Mouse (Mus musculus) MEL (cell line): ENCODE data around the gene Gramd1a. TPM values are rescaled to one million over a fixed set of nuclear protein-coding genes. Genes with fewer than 3 reads are reported as not detected.

Experiments used
- DNase-seq: peaks from one replicate; pipeline ENCODE4 v3.0.0; 2011; ENCODE audit warnings: low read depth, low spot score
- H3K27ac ChIP-seq: 2 replicates; pipeline ENCODE4 v1.5.1; 2012; ENCODE audit warnings: low read depth, mild to moderate bottlenecking, control low read depth, low read length, moderate library complexity; ENCODE audit not compliant: control insufficient read depth
- H3K27me3 ChIP-seq, 2 experiments: fragments of 150-350 bp in 1 of 2; sonication (generic) in 1 of 2; 2 replicates each; pipeline ENCODE4 v1.6.1; 2012; ENCODE audit warnings: low read length in 2 of 2, mild to moderate bottlenecking in 2 of 2, improper control_type of control experiment in 1 of 2, moderate library complexity in 1 of 2; ENCODE audit not compliant: insufficient read depth in 2 of 2, control insufficient read depth in 1 of 2
- H3K36me3 ChIP-seq, 2 experiments: 2 replicates each; pipeline ENCODE4 v1.6.1; 2012 to 2014; ENCODE audit warnings: low read length in 2 of 2, improper control_type of control experiment in 1 of 2, inconsistent platforms in 1 of 2, mild to moderate bottlenecking in 1 of 2; ENCODE audit not compliant: insufficient read depth in 2 of 2, control insufficient read depth in 1 of 2
- H3K4me1 ChIP-seq, 2 experiments: fragments of 150-350 bp in 1 of 2; sonication (generic) in 1 of 2; 2 replicates each; pipeline ENCODE4 v1.6.1; 2012; ENCODE audit warnings: low read length in 2 of 2, improper control_type of control experiment in 1 of 2, mild to moderate bottlenecking in 1 of 2; ENCODE audit not compliant: insufficient read depth in 2 of 2, control insufficient read depth in 1 of 2
- H3K4me3 ChIP-seq, 2 experiments: fragments of 150-350 bp in 1 of 2; sonication (generic) in 1 of 2; 2 replicates each; pipeline ENCODE4 v1.5.1; 2012; ENCODE audit warnings: low read depth in 2 of 2, low read length in 2 of 2, mild to moderate bottlenecking in 2 of 2, moderate library complexity in 2 of 2, control low read depth in 1 of 2, improper control_type of control experiment in 1 of 2; ENCODE audit not compliant: control insufficient read depth in 1 of 2, insufficient read depth in 1 of 2
- H3K79me2 ChIP-seq: 2 replicates; pipeline ENCODE4 v1.6.1; 2012; ENCODE audit warnings: mild to moderate bottlenecking, low read length, moderate library complexity; ENCODE audit not compliant: control insufficient read depth, poor library complexity, insufficient read depth
- H3K9ac ChIP-seq: 2 replicates; pipeline ENCODE4 v1.6.1; 2012; ENCODE audit warnings: low read depth, mild to moderate bottlenecking, control low read depth, low read length, moderate library complexity; ENCODE audit not compliant: control insufficient read depth, poor library complexity, severe bottlenecking
- H3K9me3 ChIP-seq: fragments of 150-350 bp; sonication (generic); replicated peaks from 2 replicates; pipeline ENCODE4 v1.6.1; 2012; ENCODE audit warnings: mild to moderate bottlenecking, low read length, improper control_type of control experiment, moderate library complexity; ENCODE audit not compliant: insufficient read depth
- CHD1 ChIP-seq: IDR thresholded peaks from 2 replicates; pipeline ENCODE4 v1.6.1; 2012; ENCODE audit warnings: low read depth, mild to moderate bottlenecking, inconsistent platforms, low read length, improper control_type of control experiment
- E2F4 ChIP-seq: IDR thresholded peaks from 2 replicates; pipeline ENCODE4 v1.6.1; 2011; ENCODE audit warnings: low read depth, low read length, improper control_type of control experiment, borderline replicate concordance
- ELF1 ChIP-seq: IDR thresholded peaks from 2 replicates; pipeline ENCODE4 v1.6.1; 2014; ENCODE audit warnings: low read depth, mild to moderate bottlenecking, inconsistent platforms, low read length, improper control_type of control experiment, moderate library complexity
- EP300 ChIP-seq, 2 experiments: IDR thresholded peaks; 2 replicates each; pipeline ENCODE4 v1.6.1; 2011; ENCODE audit warnings: improper control_type of control experiment in 2 of 2, low read length in 2 of 2, low read depth in 1 of 2, mild to moderate bottlenecking in 1 of 2
- ETS1 ChIP-seq: IDR thresholded peaks from 2 replicates; pipeline ENCODE4 v1.6.1; 2012; ENCODE audit warnings: low read depth, mild to moderate bottlenecking, inconsistent platforms, low read length, improper control_type of control experiment, moderate library complexity
- GABPA ChIP-seq: IDR thresholded peaks from 2 replicates; pipeline ENCODE4 v1.6.1; 2012; ENCODE audit warnings: low read depth, mild to moderate bottlenecking, inconsistent platforms, low read length, improper control_type of control experiment, moderate library complexity
- HCFC1 ChIP-seq: IDR thresholded peaks from 2 replicates; pipeline ENCODE4 v1.6.1; 2012; ENCODE audit warnings: low read depth, mild to moderate bottlenecking, inconsistent platforms, low read length, improper control_type of control experiment, moderate library complexity
- KAT2A ChIP-seq: conservative IDR thresholded peaks from 2 replicates; pipeline ENCODE4 v1.6.1; 2012; ENCODE audit warnings: low read depth, low read length, improper control_type of control experiment, inconsistent platforms
- MAFK ChIP-seq: IDR thresholded peaks from 2 replicates; pipeline ENCODE4 v1.6.1; 2011; ENCODE audit warnings: low read depth, mild to moderate bottlenecking, low read length, improper control_type of control experiment, borderline replicate concordance
- MAX ChIP-seq: IDR thresholded peaks from 2 replicates; pipeline ENCODE4 v1.6.1; 2011; ENCODE audit warnings: low read length, improper control_type of control experiment
- MAZ ChIP-seq: IDR thresholded peaks from 2 replicates; pipeline ENCODE4 v1.6.1; 2012; ENCODE audit warnings: low read depth, mild to moderate bottlenecking, inconsistent platforms, low read length, improper control_type of control experiment
- MEF2A ChIP-seq: IDR thresholded peaks from 2 replicates; pipeline ENCODE4 v1.6.1; 2014; ENCODE audit warnings: low read depth, mild to moderate bottlenecking, inconsistent platforms, low read length, improper control_type of control experiment; ENCODE audit not compliant: poor library complexity, insufficient replicate concordance, severe bottlenecking; ENCODE audit errors: extremely low read depth
- MXI1 ChIP-seq: IDR thresholded peaks from 2 replicates; pipeline ENCODE4 v1.6.1; 2011; ENCODE audit warnings: mild to moderate bottlenecking, low read depth, low read length, improper control_type of control experiment
- MYB ChIP-seq: IDR thresholded peaks from 2 replicates; pipeline ENCODE4 v1.6.1; 2011; ENCODE audit warnings: mild to moderate bottlenecking, low read depth, low read length, improper control_type of control experiment
- MYC ChIP-seq: IDR thresholded peaks from 2 replicates; pipeline ENCODE4 v1.6.1; 2011; ENCODE audit warnings: low read depth, mild to moderate bottlenecking, low read length, improper control_type of control experiment, moderate library complexity
- POLR2A ChIP-seq, 2 experiments: IDR thresholded peaks; 2 replicates each; pipeline ENCODE4 v1.6.1; 2011 to 2012; ENCODE audit warnings: low read length in 2 of 2, mild to moderate bottlenecking in 2 of 2, control low read depth in 1 of 2, improper control_type of control experiment in 1 of 2, low read depth in 1 of 2, moderate library complexity in 1 of 2; ENCODE audit not compliant: control insufficient read depth in 1 of 2, insufficient read depth in 1 of 2, poor library complexity in 1 of 2
- POLR2AphosphoS2 ChIP-seq: IDR thresholded peaks from 2 replicates; pipeline ENCODE4 v1.6.1; 2011; ENCODE audit warnings: low read length, improper control_type of control experiment
- POLR2AphosphoS5 ChIP-seq: IDR thresholded peaks from 2 replicates; pipeline ENCODE4 v1.6.1; 2012; ENCODE audit warnings: low read depth, borderline replicate concordance, mild to moderate bottlenecking, inconsistent platforms, low read length, moderate library complexity, mixed read lengths
- RAD21 ChIP-seq: IDR thresholded peaks from 2 replicates; pipeline ENCODE4 v1.6.1; 2011; ENCODE audit warnings: mild to moderate bottlenecking, low read depth, low read length, improper control_type of control experiment
- RCOR1 ChIP-seq: IDR thresholded peaks from 2 replicates; pipeline ENCODE4 v1.6.1; 2012; ENCODE audit warnings: low read depth, mild to moderate bottlenecking, inconsistent platforms, low read length, improper control_type of control experiment
- SMC3 ChIP-seq: IDR thresholded peaks from 2 replicates; pipeline ENCODE4 v1.6.1; 2011; ENCODE audit warnings: low read depth, low read length, improper control_type of control experiment
- TAL1 ChIP-seq: IDR thresholded peaks from 2 replicates; pipeline ENCODE4 v1.6.1; 2012; ENCODE audit warnings: mild to moderate bottlenecking, inconsistent platforms, low read length, moderate library complexity, mixed read lengths
- TBP ChIP-seq: IDR thresholded peaks from 2 replicates; pipeline ENCODE4 v1.8.0; 2011; ENCODE audit warnings: low read depth, low read length, improper control_type of control experiment
- TCF12 ChIP-seq: IDR thresholded peaks from 2 replicates; pipeline ENCODE4 v1.6.1; 2014; ENCODE audit warnings: low read depth, mild to moderate bottlenecking, inconsistent platforms, low read length, improper control_type of control experiment, moderate library complexity
- UBTF ChIP-seq: IDR thresholded peaks from 2 replicates; pipeline ENCODE4 v1.6.1; 2012; ENCODE audit warnings: low read depth, mild to moderate bottlenecking, inconsistent platforms, low read length, improper control_type of control experiment, moderate library complexity, borderline replicate concordance; ENCODE audit not compliant: insufficient read depth
- USF1 ChIP-seq: IDR thresholded peaks from 2 replicates; pipeline ENCODE4 v1.6.1; 2014; ENCODE audit warnings: low read depth, mild to moderate bottlenecking, inconsistent platforms, low read length, improper control_type of control experiment, moderate library complexity
- USF2 ChIP-seq, 2 experiments: IDR thresholded peaks; 2 replicates each; pipeline ENCODE4 v1.6.1; 2011 to 2012; ENCODE audit warnings: improper control_type of control experiment in 2 of 2, low read length in 2 of 2, borderline replicate concordance in 1 of 2, inconsistent platforms in 1 of 2, low read depth in 1 of 2, mild to moderate bottlenecking in 1 of 2; ENCODE audit not compliant: insufficient read depth in 1 of 2
- ZC3H11A ChIP-seq: IDR thresholded peaks from 2 replicates; pipeline ENCODE4 v1.6.1; 2012; ENCODE audit warnings: low read depth, mild to moderate bottlenecking, inconsistent platforms, low read length, improper control_type of control experiment
- ZKSCAN1 ChIP-seq: IDR thresholded peaks from 2 replicates; pipeline ENCODE4 v1.6.1; 2012; ENCODE audit warnings: low read depth, mild to moderate bottlenecking, inconsistent platforms, low read length, improper control_type of control experiment, moderate library complexity
- ZMIZ1 ChIP-seq: IDR thresholded peaks from 2 replicates; pipeline ENCODE4 v1.6.1; 2012; ENCODE audit warnings: low read depth, mild to moderate bottlenecking, inconsistent platforms, low read length, improper control_type of control experiment, moderate library complexity
- ZNF384 ChIP-seq: IDR thresholded peaks from 2 replicates; pipeline ENCODE4 v1.6.1; 2012; ENCODE audit warnings: low read depth, mild to moderate bottlenecking, inconsistent platforms, low read length, improper control_type of control experiment
- polyA plus RNA-seq, 2 experiments: library from polyadenylated mRNA; stranded (reverse) in 1 of 2; unstranded in 1 of 2; fragments of >175 nt in 1 of 2; fragments of >200 nt in 1 of 2; gene quantifications; 2 replicates each; pipeline versions ENCODE4 v1.2.1 to v1.2.4; 2012; ENCODE audit warnings: low replicate concordance in 2 of 2, low read depth in 1 of 2; ENCODE audit not compliant: insufficient read length in 2 of 2, insufficient read depth in 1 of 2, missing spikeins in 1 of 2
- total RNA-seq: library from RNA; depleted of rRNA; stranded (reverse); fragments of 300-350 nt; gene quantifications from 2 replicates; pipeline ENCODE4 v1.2.3, GENCODE M21; 2012

The Gramd1a gene
- total and polyA plus RNA-seq, 3 experiments = 21.8 to 65.7 TPM; not detected in 1

DNA sequence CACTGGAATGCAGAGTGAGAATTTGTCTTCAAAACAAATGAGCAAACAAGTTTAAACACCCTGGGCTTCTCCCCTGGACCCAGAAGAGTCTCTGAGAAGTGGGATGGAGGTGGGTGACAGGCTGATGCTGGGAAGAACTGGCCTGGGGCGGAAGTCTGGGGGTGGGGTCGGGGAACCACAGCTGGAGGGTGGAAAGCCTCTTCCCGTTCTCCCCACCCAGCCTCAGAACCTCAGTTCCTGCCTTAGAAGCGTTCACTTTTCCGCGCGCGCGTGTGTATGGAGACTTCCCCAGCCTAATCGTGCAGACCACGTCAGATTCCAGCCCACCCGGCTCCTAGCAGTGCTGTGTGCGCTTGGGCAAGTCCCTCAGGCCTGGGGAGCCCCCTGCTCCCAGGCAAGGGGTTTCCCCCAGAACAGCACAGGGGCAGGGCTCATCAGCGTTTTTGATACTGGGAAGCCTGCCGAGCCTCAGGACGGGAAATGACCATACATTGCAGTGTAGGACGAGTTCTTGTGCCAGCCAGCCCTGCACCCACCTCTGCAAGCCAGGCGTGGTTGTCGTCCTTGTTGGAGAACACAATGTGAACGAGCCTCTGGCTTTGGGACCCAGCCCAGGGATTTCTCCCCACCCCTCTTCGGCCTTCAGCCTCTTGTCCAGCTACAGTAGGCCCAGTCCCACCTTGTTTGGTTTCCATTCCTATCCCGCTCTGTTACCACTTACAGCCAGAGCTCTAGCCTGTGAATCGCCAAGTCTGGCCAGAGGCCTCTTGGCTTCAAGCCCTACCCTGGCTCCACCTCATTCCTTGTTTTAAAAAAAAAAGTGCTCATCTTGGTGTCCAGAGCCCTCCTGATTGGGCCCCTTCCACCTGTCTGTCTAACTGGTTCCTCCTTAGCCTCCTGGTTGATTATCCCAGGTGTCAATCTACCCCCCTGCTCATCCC lies 4.1 kb downstream of the Gramd1a start (continued):
- peak; percentile 62; the same call in 1 of the 2 replicates for TF ChIP-seq HCFC1
- TF ChIP-seq, all 39 proteins: peak for 12

DNA sequence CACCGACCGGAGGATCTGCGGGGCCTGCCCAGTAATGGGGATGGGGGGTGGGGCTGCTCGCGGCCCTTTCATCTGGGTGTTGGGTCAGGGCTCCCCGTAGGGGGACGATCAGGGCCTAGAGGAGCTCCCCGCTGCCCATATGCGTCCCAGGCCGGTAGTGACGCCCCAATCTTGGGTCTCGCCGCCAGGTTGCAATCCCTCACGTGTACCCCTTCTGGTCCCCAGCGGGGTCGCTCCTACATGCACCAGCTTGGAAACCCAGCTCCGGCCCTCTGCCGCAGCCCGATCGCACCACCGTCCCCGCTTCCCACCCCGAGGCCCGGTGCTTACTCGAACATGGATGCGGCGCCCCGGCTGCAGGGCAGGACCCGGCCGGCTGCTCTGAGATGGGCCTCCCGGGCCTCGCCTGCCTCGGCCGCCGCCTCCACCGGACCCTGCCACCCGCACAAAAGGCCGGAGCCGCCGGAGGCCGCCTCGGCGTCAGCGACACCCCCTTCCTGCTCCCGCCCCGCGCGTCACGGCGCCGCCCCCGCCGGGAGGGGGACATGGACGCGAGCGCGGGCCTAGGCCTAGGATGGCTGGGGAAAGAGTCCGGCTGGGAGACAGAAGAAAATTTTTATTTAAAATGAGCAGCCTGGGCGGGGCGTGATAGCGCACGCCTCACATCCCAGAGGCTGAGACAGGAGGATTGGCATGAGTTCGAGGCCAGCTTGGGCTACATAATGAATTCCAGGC lies 5.0 kb downstream of the Gramd1a start:
- no peaks in the 10 kb centered on the region for H3K27me3 ChIP-seq
- H3K4me3 ChIP-seq = peak overlapping the region; percentile 80 to 98
- peak; percentile 84 for DNase-seq
- no peaks in the 10 kb centered on the region for H3K9me3 ChIP-seq
- peak overlapping the region; percentile 82 for H3K27ac ChIP-seq
- peaks cover 0 to 27% of the 10 kb centered on the region in 2 experiments; a peak in 3 of 4 replicates for H3K4me1 ChIP-seq
- peak overlapping the region; percentile 93 for H3K9ac ChIP-seq
- H3K36me3 ChIP-seq = peaks cover 0 to 9% of the 10 kb centered on the region in 2 experiments; a peak in 2 of 4 replicates
- H3K79me2 ChIP-seq = peaks cover 23% of the 10 kb centered on the region
- TF ChIP-seq E2F4 (no peak), ZC3H11A (no peak), TCF12 (no peak; the same call in 1 of the 2 replicates), EP300 (IDR thresholded peaks at IDR 0.05; ENCODE audit: low read depth in 1 of 2, low read length in 2 of 2) (no peak), ZMIZ1 (peak; percentile 20; the same call in 1 of the 2 replicates), ELF1 (peak; percentile 16; the same call in 1 of the 2 replicates), ZNF384 (no peak), USF2 (IDR thresholded peaks at IDR 0.05; ENCODE audit: borderline replicate concordance in 1 of 2, insufficient read depth in 1 of 2, low read depth in 1 of 2, low read length in 2 of 2) (no peak), POLR2AphosphoS5 (no peak), ETS1 (no peak), MAFK (no peak), SMC3 (no peak), MAZ (peak; percentile 92), POLR2A (IDR thresholded peaks at IDR 0.05; ENCODE audit: control insufficient read depth in 1 of 2, insufficient read depth in 1 of 2, low read depth in 1 of 2, low read length in 2 of 2, poor library complexity in 1 of 2) (peak; percentile 60 to 67; a peak in 2 of 4 replicates), MXI1 (peak; percentile 53), RAD21 (no peak), RCOR1 (no peak), MYC (no peak), USF1 (no peak), MAX (no peak), POLR2AphosphoS2 (no peak), KAT2A (no peak), MEF2A (no peak), TAL1 (no peak), UBTF (0 out of 2 replicates have a peak, but pooled peaks have one; percentile 61), MYB (no peak), GABPA (no peak), ZKSCAN1 (no peak), CHD1 (no peak), TBP (no peak), HCFC1 (no peak)
